Mouse (Mus musculus) CD8-positive naive resting alpha-beta T cell, adult 2 months (primary cell): Measurements from ENCODE around the gene 3110082J24Rik.
A peak's percentile ranks its signal among the peaks of the same experiment; 100 is the strongest.

Experiments used
- DNase-seq, 2 experiments: peaks; one replicate each; pipeline ENCODE4 v3.0.0; 2022; ENCODE audit warnings: low read depth in 2 of 2, low spot score in 2 of 2

3110082J24Rik gene

DNA sequence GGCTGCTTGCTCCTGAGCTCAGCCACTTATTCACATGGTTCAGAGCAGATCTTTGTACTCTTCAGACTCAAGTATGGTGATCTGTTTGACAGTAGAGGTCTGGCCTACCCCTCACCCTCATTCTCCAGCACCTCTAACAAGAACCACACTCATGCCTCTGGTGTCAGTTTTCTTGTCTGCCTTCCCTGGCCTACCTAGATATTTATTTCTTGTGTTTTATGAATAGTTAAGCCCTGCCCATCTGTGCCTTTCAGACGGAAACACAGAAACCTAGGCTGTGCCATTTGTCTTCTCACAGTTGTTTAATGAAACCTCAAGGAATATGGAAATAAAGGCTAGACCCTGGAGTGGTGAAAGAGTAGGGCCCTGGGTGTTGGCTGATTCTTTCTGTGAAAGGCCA is 12.1 kb upstream of the 3110082J24Rik start:
- DNase-seq, result no peak

DNA sequence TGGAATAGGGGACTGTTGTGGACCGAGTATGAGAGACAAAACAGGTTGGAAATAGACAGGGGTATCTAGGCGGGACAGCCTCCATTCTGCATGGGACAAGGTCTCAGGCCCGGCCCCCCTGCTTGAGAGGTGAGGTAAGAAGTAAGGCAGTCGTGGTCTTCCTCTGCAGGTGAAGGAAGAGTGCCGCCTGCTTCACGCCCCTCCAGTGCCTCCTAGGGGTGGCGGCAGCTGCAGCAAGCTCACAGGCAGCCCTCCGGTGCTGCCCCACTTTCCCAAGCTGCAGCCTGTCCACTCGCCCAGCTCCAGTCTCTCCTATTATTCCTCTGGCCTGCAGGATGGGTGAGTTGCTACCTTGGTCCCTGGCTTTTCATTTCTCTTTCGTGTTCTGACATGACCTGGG is 9.8 kb upstream of the 3110082J24Rik start:
- no peak for DNase-seq

DNA sequence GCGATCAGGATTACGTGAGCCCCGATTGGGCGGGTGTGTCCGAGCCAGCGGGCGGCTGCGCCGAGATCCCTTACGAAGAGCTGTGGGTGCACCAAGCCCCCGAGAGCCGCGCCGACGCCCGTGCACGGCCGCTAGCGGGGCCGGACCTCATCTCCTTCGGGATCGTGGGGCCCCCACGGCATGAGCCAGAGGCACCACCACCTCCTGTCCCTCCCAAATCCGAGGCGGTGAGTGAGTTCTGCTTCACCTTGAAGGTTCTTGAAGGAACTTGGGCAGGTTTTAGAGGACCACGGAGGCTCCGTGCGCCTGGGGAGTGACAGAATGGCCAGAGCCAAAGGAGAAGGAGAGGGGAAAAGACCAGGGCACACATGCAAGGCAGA is 8.9 kb upstream of the 3110082J24Rik start:
- no peak for DNase-seq

DNA sequence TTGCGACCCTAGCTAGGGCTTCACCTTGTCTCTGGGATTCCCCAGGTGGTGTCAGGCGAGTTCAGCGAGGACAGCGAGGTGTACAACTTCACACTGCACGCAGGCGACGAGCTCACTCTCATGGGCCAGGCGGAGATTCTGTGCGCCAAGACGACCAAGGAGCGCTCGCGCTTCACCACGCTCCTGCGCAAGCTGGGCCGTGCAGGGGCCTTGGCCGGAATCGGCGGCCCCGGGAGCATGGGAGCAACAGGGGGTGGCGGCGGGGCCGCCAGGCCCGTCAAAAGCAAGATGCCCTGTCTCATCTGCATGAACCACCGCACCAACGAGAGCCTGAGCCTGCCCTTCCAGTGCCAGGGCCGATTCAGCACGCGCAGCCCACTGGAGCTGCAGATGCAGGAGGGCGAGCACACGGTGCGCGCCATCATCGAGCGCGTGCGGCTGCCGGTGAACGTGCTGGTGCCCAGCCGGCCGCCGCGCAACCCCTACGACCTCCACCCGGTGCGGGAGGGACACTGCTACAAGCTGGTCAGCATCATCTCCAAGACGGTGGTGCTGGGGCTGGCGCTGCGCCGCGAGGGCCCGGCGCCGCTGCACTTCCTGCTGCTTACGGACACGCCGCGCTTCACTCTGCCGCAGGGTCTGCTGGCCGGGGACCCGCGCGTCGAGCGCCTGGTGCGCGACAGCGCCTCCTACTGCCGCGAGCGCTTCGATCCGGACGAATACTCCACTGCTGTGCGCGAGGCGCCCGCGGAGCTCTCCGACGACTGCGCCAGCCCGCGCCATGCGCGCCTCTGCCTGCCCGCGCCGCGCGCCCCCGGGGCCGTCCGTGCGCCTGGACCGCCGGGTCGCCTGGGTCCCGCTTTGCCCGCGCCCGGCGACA is 8.2 kb upstream of the 3110082J24Rik start:
- DNase-seq, result peak in 1 of 2 experiments; percentile 38

DNA sequence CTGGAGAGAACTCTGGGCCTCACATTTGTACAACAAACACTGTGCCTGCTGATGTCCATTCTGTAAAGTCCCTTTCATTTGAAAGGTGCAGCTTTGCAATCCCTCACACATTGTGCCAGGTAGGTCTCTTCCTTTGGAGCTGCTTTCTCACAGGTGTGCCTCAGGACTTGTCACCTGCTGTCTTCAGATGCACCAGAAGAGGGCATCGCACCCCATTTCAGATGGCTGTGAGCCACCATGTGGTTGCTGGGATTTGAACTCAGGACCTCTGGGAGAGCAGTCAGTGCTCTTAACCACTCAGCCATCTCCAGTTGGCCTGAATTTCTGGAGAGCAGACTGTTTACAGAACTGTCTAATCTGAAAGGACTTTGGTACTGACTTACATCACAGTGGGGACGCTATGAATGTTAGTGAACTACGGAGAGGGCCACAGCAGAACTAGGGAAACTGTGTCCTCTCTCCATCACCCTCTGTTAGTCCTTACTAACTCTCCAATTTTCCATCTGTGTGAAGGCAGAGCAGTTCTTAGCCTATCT is 6.7 kb upstream of the 3110082J24Rik start:
- DNase-seq, result no peak

DNA sequence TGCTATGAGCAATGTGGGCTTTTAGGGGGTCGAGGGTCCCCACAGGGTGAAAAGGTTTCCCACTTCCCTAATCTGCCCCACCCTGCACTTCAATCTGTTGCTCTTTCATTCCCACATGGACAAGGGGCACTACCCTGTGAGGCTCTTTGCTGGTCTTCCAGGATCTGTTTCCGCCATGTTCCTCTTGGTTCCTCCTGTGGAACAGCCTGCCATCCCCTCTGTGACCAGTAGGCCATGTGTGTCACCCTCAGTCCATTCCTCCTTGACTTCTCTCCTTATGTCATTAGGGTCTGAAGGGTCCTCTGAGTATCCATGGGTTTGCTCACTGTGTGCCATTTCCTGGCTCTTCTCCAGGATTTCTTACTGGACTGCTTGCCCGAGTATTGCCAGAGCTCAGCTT is 5.9 kb upstream of the 3110082J24Rik start:
- no peak for DNase-seq

DNA sequence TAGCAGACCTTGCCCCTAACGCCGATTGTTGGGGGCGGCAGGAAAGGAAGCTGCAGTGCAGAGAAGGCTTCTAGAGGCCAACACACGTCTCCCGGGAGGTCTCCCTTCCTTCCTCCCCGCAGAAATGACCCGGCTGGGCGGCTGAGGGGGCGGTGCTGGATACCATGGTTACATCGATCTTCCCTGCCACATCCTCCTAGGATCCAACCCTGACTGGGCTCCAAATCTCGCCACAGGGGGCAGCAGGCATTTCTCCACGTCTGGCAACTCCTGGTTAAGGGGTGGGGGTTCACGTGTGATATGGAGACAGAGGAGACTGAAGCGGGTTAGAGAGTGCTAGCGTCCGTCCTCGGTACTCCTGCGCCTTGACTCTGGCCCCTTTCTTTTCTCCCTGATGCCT is 5.2 kb upstream of the 3110082J24Rik start:
- DNase-seq, result no peak

DNA sequence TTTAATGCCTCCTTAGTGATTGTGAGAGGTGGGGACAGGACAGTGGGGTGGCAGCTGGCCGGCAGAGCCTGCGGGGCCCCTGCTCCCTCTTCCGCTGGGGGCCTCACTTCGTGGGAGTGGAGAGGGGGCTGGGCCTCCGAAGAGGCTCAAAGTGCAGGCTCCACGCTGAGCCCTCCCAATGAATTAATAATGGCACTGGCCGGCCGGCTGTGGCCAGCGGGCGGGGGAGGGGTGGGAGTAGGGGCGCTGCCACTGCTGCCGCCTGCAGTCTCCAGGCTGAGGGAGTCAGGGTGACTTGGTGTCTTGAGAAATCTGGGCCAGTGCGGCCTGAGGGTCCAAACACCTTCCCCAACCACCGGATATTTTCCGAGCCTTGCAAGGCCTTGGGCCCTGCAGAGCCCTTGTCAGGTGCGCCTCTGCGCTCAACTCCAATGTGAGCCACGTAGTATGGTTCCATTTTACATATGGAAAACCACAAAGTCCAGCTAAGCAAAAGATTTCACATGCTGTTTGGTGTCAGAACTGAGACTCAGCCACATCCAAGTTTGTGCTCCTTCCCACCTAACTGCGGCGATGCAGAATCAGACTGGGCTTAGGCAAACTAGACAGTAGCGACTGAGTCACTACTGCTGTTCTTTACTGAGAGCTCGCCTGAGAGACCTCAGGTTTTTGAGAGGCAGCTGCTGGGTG is 4.6 kb upstream of the 3110082J24Rik start:
- no peak for DNase-seq

DNA sequence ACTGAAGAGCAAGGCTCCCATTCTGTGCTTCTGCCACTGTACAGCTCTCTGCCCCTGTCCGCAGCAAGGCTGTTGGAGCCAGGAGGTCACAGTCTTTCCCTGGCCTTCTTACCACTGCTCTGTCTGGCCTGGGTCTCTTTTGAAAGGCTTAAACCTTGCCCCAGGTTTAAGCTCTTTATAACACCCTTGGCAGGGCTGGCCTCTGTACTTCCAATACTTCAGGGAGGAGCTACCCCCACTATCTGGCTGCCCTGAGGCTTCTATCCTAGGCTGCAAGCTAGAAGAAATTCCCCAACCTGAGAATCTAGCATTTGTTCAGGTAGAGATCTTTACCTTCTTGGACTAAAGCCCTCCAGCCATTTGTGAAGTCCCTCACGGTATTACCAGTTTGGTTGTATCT is 4.0 kb upstream of the 3110082J24Rik start:
- DNase-seq, result no peak

DNA sequence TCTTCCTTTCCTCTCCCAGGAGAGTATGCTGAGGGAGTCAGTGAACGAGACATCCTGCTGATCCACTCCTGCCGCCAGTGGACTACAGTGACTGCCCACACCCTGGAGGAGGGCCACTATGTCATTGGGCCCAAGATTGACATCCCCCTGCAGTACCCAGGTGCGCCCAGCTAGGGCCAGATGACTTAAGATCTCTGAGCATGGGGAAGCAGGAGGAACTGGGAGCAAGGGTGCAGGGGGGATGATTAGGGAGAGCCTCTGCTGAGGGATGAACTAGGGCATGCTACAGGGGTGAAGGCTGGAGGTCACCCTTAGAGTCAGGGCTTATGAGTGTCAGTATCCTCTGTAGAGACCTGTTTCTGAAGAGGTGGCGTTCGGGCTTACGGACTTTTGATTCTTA is 2.3 kb upstream of the 3110082J24Rik start:
- no peak for DNase-seq

DNA sequence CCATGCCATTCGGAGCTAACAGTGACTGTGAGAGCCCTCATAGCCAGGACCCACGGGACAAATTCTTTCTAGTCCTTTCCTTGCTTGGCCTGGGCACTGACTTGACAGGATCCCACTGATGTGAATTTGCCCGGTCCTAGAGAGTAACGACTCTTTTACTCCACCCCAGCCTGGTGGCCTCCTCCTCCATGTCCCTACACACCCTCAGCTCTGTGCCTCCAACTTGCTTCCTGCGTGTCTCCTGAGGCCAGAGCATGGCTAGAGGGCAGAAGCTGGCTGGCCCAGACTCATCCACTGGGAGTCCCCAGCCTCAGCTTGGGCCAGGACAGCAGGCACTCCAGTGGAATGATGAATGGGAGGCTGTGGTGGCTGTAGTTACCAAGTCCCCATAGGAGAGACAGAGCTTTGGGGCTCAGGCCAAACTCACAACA is 1.7 kb upstream of the 3110082J24Rik start:
- DNase-seq, result no peak

DNA sequence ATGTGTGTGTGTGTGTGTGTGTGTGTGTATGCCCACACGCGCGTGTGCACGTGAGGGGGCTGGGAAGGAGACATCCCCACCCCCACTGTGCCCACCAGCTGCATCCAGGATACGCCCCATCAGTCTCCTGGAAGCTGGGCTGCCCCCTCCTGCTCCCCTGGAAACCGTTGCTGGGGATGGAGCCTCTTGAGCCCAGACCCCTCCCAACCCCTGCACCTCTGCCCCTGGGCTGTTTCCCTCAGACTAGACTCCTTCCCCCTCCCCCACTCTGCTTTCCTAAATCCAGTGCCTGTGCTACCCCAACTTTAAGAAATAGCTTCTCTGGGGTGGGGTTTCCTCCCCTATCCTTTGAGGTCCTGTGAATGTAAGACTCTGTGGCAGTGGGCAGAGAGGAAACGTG is 1.3 kb upstream of the 3110082J24Rik start:
- no peak for DNase-seq

DNA sequence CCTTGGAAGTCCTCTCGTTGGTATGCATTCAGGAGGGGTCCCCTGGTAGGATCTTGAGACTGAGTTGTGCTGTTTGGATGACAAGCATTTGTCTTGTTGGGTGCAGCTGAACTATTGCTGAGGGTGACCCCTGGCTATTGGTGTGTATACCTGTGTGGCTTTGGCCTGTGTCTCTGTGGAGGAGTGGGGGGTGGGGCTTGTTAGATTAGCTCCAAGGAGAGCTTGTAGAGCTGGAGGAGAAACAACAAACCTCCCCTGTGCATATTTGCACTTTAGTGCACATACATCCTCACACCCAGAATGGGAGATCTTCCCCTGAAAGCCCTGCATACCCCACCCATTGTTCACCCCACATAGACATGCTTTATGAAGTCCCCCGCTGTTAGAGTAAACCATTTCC is 870 bp upstream of the 3110082J24Rik start:
- DNase-seq, result no peak

DNA sequence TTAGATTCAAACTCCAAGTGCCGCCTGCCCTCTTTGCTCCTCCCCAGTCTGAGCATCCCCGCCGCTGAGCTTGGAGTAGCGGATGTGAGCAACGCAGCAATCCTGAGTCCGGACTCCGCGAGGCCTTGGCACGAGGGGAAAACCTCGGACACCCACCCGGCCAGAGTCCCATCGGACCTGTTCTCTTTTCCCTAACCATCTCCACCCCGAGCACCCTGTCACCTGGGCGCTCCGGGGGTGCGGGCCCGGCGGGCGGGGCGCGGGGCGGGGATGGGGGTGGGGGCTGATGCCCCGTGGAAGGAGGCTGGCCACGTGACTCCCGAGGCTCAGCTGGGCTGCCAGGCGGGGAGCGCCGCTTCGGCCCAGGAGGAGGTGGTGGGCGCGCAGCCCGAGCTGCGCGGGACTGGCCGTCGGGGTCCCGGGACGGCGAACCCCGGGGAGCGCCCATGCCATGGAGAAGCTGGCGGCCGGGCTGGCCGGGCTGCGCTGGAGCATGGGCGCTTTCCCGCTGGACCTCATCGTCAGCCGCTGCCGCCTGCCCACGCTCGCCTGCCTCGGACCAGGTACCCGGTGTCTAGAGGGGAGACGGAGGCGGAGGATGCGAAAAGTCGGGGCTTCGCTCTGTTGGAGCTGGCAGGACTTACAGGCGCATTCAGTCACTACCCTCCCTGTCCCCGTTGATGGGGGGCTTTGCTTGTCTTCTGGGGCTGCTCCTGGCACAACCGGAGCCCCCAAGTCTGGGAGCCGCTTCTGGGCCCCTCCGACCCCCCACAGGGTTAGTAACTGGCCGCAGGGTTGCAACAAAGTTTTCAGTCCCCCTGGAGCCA is 832 bp downstream of the 3110082J24Rik start, which contains the start of gene Garem2:
Garem2 (plus strand) TSS at position 321 of the 827 bp plus-strand sequence.
- no peak for DNase-seq

DNA sequence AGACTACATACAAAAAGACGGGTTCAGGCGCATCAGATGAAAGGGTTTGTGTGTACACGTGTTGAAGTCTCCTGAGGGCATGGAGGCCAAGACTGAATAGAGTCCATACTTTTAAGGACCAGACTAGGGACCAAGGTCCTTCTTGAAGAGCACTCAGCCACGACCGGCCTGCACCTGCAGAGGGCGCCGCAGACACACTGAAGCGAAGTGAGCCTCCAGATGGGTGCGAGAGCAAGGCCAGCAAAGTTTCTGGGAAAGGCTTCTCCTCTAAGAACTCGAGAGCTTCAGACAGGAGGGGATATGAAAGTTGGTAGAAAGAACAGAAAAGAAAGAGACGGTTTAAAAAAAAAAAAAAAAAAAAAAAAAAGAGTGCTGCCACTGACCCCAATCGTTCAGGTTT is 1.5 kb downstream of the 3110082J24Rik start:
- no peak for DNase-seq

DNA sequence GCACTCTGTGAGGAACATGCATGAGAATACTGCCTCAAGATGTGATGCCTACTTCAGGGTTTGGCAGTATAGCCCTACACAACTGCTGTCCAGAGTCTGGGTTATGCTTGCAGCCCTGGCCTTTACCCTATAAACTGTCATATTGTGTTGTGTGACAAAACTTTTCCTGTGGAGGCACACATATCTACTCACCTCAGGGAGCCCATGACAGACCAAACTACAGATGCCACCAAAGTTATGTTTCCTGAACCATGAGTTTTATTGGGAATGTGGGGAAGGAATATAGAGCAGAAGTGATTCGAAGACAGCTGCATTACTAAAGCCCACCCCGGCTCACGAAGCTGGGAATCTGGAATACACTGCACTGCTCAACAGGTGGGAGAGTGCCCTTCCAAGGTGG is 2.5 kb downstream of the 3110082J24Rik start:
- no peak for DNase-seq

DNA sequence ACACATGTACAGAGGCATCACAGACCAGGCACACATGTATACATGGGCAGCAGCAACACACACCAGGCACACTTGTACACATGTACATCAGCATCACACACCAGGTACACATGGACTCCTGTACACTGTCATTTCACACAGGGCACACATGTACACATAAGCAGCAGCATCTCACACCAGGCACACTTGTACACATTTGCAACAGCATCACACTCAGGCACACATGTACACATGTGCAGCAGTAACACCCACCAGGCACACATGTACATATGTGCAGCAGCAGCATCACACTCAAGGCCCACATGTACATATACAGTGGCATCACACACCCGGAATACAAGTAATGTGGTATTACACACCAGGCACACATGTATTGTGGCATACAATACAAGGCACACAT is 7.6 kb downstream of the 3110082J24Rik start:
- no peak for DNase-seq

DNA sequence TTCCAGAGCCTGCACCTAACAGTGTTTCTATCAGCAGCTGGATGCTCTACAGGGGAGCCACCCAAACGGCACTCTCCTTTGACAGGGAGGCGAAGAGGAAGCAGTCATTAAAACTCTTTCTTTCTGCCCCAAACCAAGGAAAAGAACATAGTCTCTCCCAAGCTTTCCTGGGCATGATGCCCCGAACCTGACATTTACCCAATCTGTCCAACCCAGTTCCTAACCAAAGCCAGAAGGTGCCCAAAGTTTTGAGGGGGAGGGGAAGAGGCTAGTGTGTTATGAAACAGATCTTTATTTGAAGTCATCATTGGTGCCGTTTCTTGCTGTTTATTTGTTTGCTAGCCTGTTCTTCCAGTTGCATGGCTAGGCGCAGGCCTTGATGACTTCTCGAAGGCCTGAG is 10.2 kb downstream of the 3110082J24Rik start:
- no peak for DNase-seq

DNA sequence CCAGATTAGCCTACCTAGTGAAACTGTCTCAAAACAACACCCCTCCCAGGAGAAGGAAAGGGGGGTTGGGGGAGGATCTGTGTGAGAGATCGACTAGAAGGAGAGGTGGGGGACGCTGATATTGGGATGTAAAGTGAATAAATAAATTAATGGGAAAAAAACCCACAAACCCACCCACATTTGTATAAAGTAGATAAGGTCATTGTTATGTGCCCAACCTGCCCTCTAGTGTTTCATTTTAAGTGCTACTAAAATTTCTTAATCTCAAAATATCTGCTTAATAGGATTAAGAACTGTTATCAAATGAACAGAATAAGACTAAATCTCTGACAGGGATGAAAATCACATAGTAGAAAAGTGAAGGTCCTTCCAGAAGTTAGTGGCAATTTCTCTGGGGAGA is 11.5 kb downstream of the 3110082J24Rik start:
- no peak for DNase-seq

DNA sequence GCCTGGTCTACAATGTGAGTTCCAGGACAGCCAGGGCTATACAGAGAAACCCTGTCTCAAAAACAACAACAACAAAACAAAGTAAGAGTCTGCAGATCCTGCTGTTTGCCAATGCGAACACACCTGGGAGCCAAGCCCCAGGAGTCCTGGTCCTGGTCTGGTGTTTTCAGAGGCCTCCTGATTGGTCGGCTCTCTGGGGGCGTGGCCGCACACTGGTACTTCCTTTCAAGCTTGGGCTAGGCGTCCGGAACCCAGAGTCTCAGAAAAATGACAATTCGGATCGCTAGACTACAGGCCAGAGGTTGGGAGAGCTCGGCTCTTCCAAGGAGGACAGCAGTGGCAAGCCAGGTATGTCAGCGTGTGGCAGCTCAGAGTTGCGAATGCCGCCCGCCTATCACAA is 13.2 kb downstream of the 3110082J24Rik start:
- no peak for DNase-seq
